Mouse (Mus musculus) embryonic facial prominence, embryonic 10.5 days (tissue): Measurements from ENCODE around the gene Thoc2. TPM values are rescaled to one million over a fixed set of nuclear protein-coding genes. Genes with fewer than 3 reads are reported as not detected.
"Not testable (repeated sequence)": the region's sequence is repeated elsewhere in the genome, so short reads cannot be mapped to it uniquely, and the experiment has no call there.

ENCODE experiments used
- DNase-seq: peaks from one replicate; pipeline ENCODE4 v3.0.0-alpha.2; 2017; ENCODE audit warnings: low spot score
- H3K27ac ChIP-seq: fragments of 300-500 bp; sonication (generic); replicated peaks from 2 replicates; pipeline ENCODE4 v1.5.1; 2016; ENCODE audit warnings: mild to moderate bottlenecking
- H3K27me3 ChIP-seq: fragments of 300-500 bp; sonication (generic); replicated peaks from 2 replicates; pipeline ENCODE4 v1.6.1; 2016; ENCODE audit warnings: low read depth, mild to moderate bottlenecking; ENCODE audit not compliant: poor library complexity, severe bottlenecking
- H3K36me3 ChIP-seq: fragments of 300-500 bp; sonication (generic); replicated peaks from 2 replicates; pipeline ENCODE4 v1.6.1; 2016; ENCODE audit warnings: mild to moderate bottlenecking, moderate library complexity
- H3K4me1 ChIP-seq: fragments of 300-500 bp; sonication (generic); 2 replicates; pipeline ENCODE4 v1.6.1; 2016
- H3K4me3 ChIP-seq: fragments of 300-500 bp; sonication (generic); 2 replicates; pipeline ENCODE4 v1.5.1; 2016; ENCODE audit warnings: mild to moderate bottlenecking, moderate library complexity
- H3K9me3 ChIP-seq: fragments of 300-500 bp; sonication (generic); 2 replicates; pipeline ENCODE4 v1.6.1; 2016; ENCODE audit warnings: mild to moderate bottlenecking
- WGBS: fragments of 180-500 bp; shearing (Covaris S2); methylation state at CpG from one replicate; pipeline ENCODE4 v1.1.7; 2016; 5-methylcytosine and 5-hydroxymethylcytosine counted together
- polyA plus RNA-seq: library from polyadenylated mRNA; unstranded; fragments of >200 nt; fragmentation: Nextera tagmentation; extraction: Ambion mirVana; gene quantifications from 2 replicates; pipeline ENCODE4 v1.2.1, GENCODE M21; 2016

Thoc2 gene
- 77.7 and 79.3 TPM in 2 replicates for polyA plus RNA-seq

- no peaks in the 10 kb centered on the region for H3K36me3 ChIP-seq
- no peaks in the 10 kb centered on the region for H3K9me3 ChIP-seq
- no peak within 1 kb of the TSS for H3K4me3 ChIP-seq
- no peak within 1 kb of the TSS for H3K27ac ChIP-seq
- DNase-seq, result no peak
- H3K4me1 ChIP-seq, result no peaks in the 10 kb centered on the region
- no peaks in the 10 kb centered on the region for H3K27me3 ChIP-seq
- 92% methylated on average over 1 of the region's 1 CpGs for WGBS
Observed at GRCm38 (mm10) chrX:41920574-41920973, at the start of gene Thoc2. Thoc2 (minus strand) TSS chrX:41920674.

- Histone ChIP-seq H3K27ac (no peak overlapping the region), H3K4me1 (no peaks in the 10 kb centered on the region), H3K4me3 (no peak overlapping the region), H3K36me3 (no peaks in the 10 kb centered on the region), H3K27me3 (no peaks in the 10 kb centered on the region), H3K9me3 (peaks cover 4% of the 10 kb centered on the region; the same call in 1 of the 2 replicates)
- 96% methylated on average over 2 of the region's 2 CpGs for WGBS
- no peak for DNase-seq
Observed at GRCm38 (mm10) chrX:41970096-41970495, 49.6 kb upstream of the Thoc2 start.

GRCm38 (mm10) chrX:41969341-41969740 lies 48.9 kb upstream of the Thoc2 start:
- no peak for DNase-seq
- 87% methylated on average over 4 of the region's 4 CpGs for WGBS
- H3K36me3 ChIP-seq, result no peaks in the 10 kb centered on the region
- no peak overlapping the region for H3K4me3 ChIP-seq
- no peak overlapping the region for H3K27ac ChIP-seq
- H3K4me1 ChIP-seq, result no peaks in the 10 kb centered on the region
- H3K27me3 ChIP-seq, result no peaks in the 10 kb centered on the region
- no peaks in the 10 kb centered on the region for H3K9me3 ChIP-seq

DNA sequence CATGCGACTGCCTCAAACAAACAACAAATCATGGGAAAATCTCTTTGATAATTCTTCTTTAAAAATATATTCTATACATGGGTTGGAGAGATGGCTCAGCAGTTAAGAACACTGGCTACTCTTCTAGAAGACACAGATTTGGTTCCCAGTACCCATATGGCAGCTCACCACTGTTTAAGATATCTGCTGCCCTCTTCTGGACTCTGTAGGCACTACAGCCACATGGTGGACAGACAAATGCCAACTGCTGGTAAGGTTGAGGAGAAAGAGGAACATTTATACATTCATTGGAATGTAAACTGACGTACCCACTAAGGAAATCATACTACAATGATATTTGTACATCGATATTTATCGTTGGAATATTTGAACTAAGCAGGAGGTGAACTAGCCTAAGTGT lies 36.7 kb upstream of the Thoc2 start:
- Histone ChIP-seq H3K36me3 (no peaks in the 10 kb centered on the region), H3K4me3 (no peak overlapping the region), H3K27ac (no peak overlapping the region), H3K27me3 (no peaks in the 10 kb centered on the region), H3K9me3 (no peaks in the 10 kb centered on the region), H3K4me1 (no peaks in the 10 kb centered on the region)
- WGBS, result 68% methylated on average over 4 of the region's 4 CpGs
- DNase-seq, result no peak

DNA sequence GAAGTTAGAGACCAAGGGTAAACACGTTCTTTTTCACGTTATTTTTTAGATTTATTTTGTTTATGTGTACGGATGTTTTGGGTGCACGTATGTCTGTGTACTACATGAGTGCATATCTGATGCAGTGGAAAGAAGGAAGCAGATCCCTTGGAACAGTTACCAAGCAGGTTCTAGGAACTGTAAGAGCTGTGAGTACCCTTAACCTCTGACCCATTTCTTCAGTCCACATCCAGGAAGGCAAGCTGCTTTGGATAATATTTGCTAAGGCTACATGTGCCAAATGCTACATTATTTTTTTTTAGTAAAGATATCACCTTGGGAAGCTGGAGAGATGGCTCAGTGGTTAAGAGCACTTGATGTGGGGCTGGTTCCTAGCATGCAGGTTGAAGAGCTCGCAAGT lies 21.4 kb upstream of the Thoc2 start:
- H3K27ac ChIP-seq, result no peak overlapping the region
- no peaks in the 10 kb centered on the region for H3K36me3 ChIP-seq
- no peak for DNase-seq
- H3K9me3 ChIP-seq, result no peaks in the 10 kb centered on the region
- WGBS, result 83% methylated on average over 5 of the region's 5 CpGs
- no peaks in the 10 kb centered on the region for H3K27me3 ChIP-seq
- H3K4me1 ChIP-seq, result no peaks in the 10 kb centered on the region
- no peak overlapping the region for H3K4me3 ChIP-seq

- H3K4me1 ChIP-seq, H3K9me3 ChIP-seq, H3K36me3 ChIP-seq, H3K4me3 ChIP-seq, H3K27ac ChIP-seq, DNase-seq, H3K27me3 ChIP-seq: not testable (repeated sequence)
- 40% methylated on average over 6 of the region's 6 CpGs for WGBS
Observed at GRCm38 (mm10) chrX:41931821-41932220, 11.3 kb upstream of the Thoc2 start.

DNA sequence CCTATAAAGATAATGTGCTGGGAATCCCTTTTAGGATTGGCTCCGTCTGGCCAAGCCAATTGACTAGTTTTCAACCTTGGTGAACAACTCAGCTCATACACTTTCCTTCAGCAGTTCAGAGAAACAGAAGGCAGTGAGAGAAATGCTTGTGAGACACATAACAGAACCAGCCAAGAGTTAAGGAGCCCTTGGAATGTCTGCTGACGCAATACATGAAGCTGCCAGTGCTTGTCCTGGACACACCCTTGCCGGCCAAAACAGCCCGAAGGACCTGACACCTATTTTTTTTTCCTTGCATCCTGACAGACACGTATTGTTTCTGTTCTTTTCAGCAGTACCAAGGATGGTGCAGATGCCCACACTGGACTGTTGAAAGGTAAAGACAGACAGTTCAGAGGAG lies 4.2 kb upstream of the Thoc2 start:
- 67% methylated on average over 5 of the region's 5 CpGs for WGBS
- no peaks in the 10 kb centered on the region for H3K9me3 ChIP-seq
- no peak for DNase-seq

DNA sequence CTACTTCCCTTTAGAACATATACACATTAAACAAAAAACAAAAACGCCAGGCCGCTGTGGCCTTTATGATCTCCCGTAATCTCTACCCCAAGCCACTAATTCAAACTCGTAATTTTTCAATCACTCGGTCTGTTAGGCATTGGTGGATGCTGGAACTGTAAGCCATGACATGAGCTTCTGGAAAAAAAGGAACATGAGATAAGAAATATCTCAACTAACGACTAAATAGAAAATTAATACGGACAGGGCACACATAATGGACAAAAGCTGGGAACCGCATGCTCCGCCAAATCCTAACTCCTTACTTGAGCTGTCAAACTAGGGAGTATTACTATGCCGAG lies 8.4 kb downstream of the Thoc2 start:
- Histone ChIP-seq H3K27ac (no peak overlapping the region; the same call in 1 of the 2 replicates), H3K4me1 (0 out of 2 replicates have a peak, but pooled peaks cover 3% of the 10 kb centered on the region), H3K9me3 (peaks cover 2% of the 10 kb centered on the region; the same call in 1 of the 2 replicates), H3K36me3 (no peaks in the 10 kb centered on the region), H3K27me3 (no peaks in the 10 kb centered on the region), H3K4me3 (peak overlapping the region; percentile 75)
- 49% methylated on average over 10 of the region's 10 CpGs for WGBS
- no peak for DNase-seq

More for the DNA sequence above, 4.2 kb upstream of the Thoc2 start:
- Histone ChIP-seq H3K4me1 (no peaks in the 10 kb centered on the region), H3K27ac (no peak overlapping the region), H3K27me3 (no peaks in the 10 kb centered on the region), H3K4me3 (no peak overlapping the region), H3K36me3 (no peaks in the 10 kb centered on the region)

GRCm38 (mm10) chrX:41911390-41912060 lies 8.9 kb downstream of the Thoc2 start:
- Histone ChIP-seq H3K27ac (peak overlapping the region; percentile 93), H3K27me3 (no peaks in the 10 kb centered on the region), H3K4me3 (peak overlapping the region; percentile 75), H3K36me3 (no peaks in the 10 kb centered on the region), H3K4me1 (0 out of 2 replicates have a peak, but pooled peaks cover 3% of the 10 kb centered on the region), H3K9me3 (peaks cover 2% of the 10 kb centered on the region; the same call in 1 of the 2 replicates)
- WGBS, result 17% methylated on average over 49 of the region's 59 CpGs
- peak; percentile 89 for DNase-seq

- Histone ChIP-seq H3K27ac (peak overlapping the region; percentile 93), H3K4me3 (peak overlapping the region; percentile 75), H3K36me3 (no peaks in the 10 kb centered on the region), H3K9me3 (peaks cover 2% of the 10 kb centered on the region; the same call in 1 of the 2 replicates), H3K27me3 (no peaks in the 10 kb centered on the region), H3K4me1 (0 out of 2 replicates have a peak, but pooled peaks cover 3% of the 10 kb centered on the region)
- WGBS, result 18% methylated on average over 24 of the region's 24 CpGs
- peak; percentile 26 for DNase-seq
Observed at GRCm38 (mm10) chrX:41910981-41911380, 9.5 kb downstream of the Thoc2 start.

DNA sequence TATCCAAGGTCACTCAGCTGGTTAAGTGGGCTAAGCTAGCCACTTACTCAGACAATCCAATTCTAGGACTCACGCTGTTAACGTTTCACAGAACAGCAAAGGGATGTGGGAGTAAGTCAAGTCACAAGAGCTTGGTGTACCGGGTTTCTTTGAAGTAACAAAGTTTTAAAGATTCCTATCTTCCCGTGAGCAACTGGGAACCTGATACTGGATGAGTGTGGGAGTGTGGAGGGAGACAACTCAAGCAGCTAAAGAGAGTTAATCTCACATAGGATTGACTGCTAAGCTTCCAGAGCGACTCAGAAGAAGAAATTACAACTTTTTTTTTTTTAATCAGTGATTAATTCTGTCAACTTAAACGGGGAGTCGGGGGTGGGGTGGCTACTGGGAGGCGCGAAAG lies 10.0 kb downstream of the Thoc2 start:
- Histone ChIP-seq H3K4me1 (0 out of 2 replicates have a peak, but pooled peaks cover 3% of the 10 kb centered on the region), H3K27me3 (no peaks in the 10 kb centered on the region), H3K27ac (no peak overlapping the region), H3K36me3 (no peaks in the 10 kb centered on the region), H3K9me3 (peaks cover 2% of the 10 kb centered on the region; the same call in 1 of the 2 replicates), H3K4me3 (peak overlapping the region; percentile 75)
- DNase-seq, result no peak
- WGBS, result 13% methylated on average over 9 of the region's 9 CpGs

GRCm38 (mm10) chrX:41884759-41885505 lies 35.5 kb downstream of the Thoc2 start:
- Histone ChIP-seq H3K4me3 (no peak overlapping the region), H3K4me1 (no peaks in the 10 kb centered on the region), H3K36me3 (0 out of 2 replicates have a peak, but pooled peaks cover 4% of the 10 kb centered on the region), H3K9me3 (no peaks in the 10 kb centered on the region), H3K27me3 (no peaks in the 10 kb centered on the region), H3K27ac (no peak overlapping the region)
- WGBS, result 68% methylated on average over 4 of the region's 4 CpGs
- DNase-seq, result no peak

DNA sequence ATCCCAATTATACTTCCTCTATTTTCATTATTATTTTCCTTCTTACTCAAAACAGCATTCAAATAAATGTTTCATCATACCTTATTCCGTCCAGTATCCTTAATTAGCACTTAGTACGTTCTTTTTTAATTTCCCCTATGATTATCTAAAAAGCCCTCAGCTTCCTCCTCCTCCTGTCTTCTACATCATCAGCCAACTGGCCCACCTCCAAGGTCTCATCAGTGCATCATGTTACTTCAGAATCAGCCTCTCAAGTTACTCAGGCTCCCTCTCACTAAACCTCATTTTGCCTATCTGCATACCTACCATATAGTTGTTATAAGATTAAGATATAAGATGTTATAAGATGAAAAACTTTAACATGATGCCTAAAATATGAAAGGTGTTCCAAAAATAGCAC lies 43.9 kb downstream of the Thoc2 start:
- DNase-seq, result no peak
- no peaks in the 10 kb centered on the region for H3K27me3 ChIP-seq
- no peaks in the 10 kb centered on the region for H3K4me1 ChIP-seq
- H3K9me3 ChIP-seq, result no peaks in the 10 kb centered on the region
- WGBS, result 88% methylated on average over 2 of the region's 2 CpGs
- H3K4me3 ChIP-seq, result no peak overlapping the region
- peaks cover 7% of the 10 kb centered on the region; the same call in 1 of the 2 replicates for H3K36me3 ChIP-seq
- H3K27ac ChIP-seq, result no peak overlapping the region
